Mouse (Mus musculus): ENCODE data around the gene Fam19a3. TPM values are rescaled to one million over a fixed set of nuclear protein-coding genes. Genes with fewer than 3 reads are reported as not detected.
"Not testable (repeated sequence)": the region's sequence is repeated elsewhere in the genome, so short reads cannot be mapped to it uniquely, and the experiment has no call there.

Fam19a3 gene
- polyA plus RNA-seq, 1 experiment from 2014 or later, result 0.12 TPM

DNA sequence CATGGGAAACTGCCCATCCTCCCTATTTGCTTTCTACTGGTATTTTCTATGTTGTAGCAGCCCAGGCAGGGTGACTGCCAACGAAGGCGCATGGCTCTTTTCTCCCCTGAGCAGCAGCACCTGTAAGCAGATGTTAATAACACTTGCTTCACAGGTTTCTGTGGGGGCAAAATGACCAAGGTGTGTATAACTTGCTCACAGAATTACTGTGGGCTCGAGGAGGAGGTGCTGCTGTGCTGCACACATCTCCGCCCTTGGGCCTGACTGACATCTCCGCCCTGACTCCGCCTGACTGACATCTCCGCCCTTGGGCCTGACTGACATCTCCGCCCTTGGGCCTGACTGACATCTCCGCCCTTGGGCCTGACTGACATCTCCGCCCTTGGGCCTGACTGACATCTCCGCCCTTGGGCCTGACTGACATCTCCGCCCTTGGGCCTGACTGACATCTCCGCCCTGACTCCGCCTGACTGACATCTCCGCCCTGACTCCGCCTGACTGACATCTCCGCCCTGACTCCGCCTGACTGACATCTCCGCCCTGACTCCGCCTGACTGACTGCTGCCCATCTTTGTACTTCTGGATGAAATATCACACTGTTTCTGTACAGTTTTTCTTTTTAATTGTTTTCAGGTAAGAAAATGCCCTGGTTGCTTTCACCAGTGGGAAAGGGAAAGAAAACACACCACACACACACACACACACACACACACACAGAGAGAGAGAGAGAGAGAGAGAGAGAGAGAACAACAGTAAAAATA is 19.4 kb downstream of the Fam19a3 start:
- 20% methylated on average over 20 of the region's 20 CpGs for WGBS
- ATAC-seq (ENCODE audit: insufficient number of reproducible peaks, low FRiP score, low TSS enrichment, low read depth), result not testable (repeated sequence)

GRCm38 (mm10) chr3:104758869-104759268 is 22.8 kb downstream of the Fam19a3 start:
- 11% methylated on average over 5 of the region's 5 CpGs for WGBS
- H3K27ac ChIP-seq (replicated peaks), result no peak overlapping the region
- no peaks in the 10 kb centered on the region for H3K9me3 ChIP-seq (replicated peaks)
- H3K27me3 ChIP-seq, result no peaks in the 10 kb centered on the region
- ATAC-seq (ENCODE audit: insufficient number of reproducible peaks, low FRiP score, low TSS enrichment, low read depth), result no peak
- peaks cover 7% of the 10 kb centered on the region; the same call in 1 of the 2 replicates for H3K4me1 ChIP-seq
- H3K4me2 ChIP-seq (replicated peaks), result peak overlapping the region; percentile 60
- H3K9ac ChIP-seq, result no peak overlapping the region
- H3K36me3 ChIP-seq, result no peaks in the 10 kb centered on the region
- H3K4me3 ChIP-seq (replicated peaks), result peak overlapping the region; percentile 40

More for the DNA sequence above, 19.4 kb downstream of the Fam19a3 start:
- H3K9ac ChIP-seq; H3K36me3 ChIP-seq; H3K9me3 ChIP-seq (replicated peaks); H3K27me3 ChIP-seq; H3K27ac ChIP-seq (replicated peaks); H3K4me1 ChIP-seq; H3K4me3 ChIP-seq (replicated peaks): not testable (repeated sequence)
- 0 out of 2 replicates have a peak overlapping the region, but pooled peaks have one; percentile 6 for H3K4me2 ChIP-seq (replicated peaks)

DNA sequence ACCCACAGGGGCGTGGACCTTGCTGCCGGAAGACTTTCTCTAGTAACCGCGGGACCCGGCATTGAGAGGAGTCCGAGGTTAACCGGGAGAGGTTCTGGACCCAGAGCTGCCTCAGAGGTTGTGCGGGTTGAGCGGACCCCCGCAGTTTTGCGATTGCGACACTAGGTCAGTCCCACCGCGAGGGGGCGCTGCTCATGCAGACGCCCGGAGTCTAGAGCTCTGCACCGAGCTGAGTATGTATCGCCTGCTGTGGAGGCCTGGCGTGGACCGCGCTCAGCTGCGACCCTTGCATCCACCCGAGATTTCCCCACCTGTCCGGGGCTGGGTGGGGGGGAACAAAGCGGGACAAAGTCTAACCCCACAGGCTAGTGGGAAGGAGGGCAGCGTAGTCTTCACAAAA is 23.2 kb downstream of the Fam19a3 start:
- peaks cover 4% of the 10 kb centered on the region; the same call in 1 of the 2 replicates for H3K27me3 ChIP-seq
- peaks cover 7% of the 10 kb centered on the region; the same call in 1 of the 2 replicates for H3K4me1 ChIP-seq
- H3K36me3 ChIP-seq, result no peaks in the 10 kb centered on the region
- no peaks in the 10 kb centered on the region for H3K9me3 ChIP-seq (replicated peaks)
- WGBS, result 3% methylated on average over 27 of the region's 27 CpGs
- H3K9ac ChIP-seq, result no peak overlapping the region
- ATAC-seq (ENCODE audit: insufficient number of reproducible peaks, low FRiP score, low TSS enrichment, low read depth), result peak; percentile 65; the same call in 1 of the 2 replicates
- no peak overlapping the region for H3K27ac ChIP-seq (replicated peaks)
- peak overlapping the region; percentile 40 for H3K4me3 ChIP-seq (replicated peaks)
- peak overlapping the region; percentile 60 for H3K4me2 ChIP-seq (replicated peaks)

- not testable (repeated sequence) for H3K4me3 ChIP-seq (replicated peaks); H3K27me3 ChIP-seq; H3K27ac ChIP-seq (replicated peaks); H3K9ac ChIP-seq; H3K9me3 ChIP-seq (replicated peaks); H3K36me3 ChIP-seq; H3K4me1 ChIP-seq; ATAC-seq (ENCODE audit: insufficient number of reproducible peaks, low FRiP score, low TSS enrichment, low read depth)
- 16% methylated on average over 25 of the region's 25 CpGs for WGBS
- peak overlapping the region; percentile 36; the same call in 1 of the 2 replicates for H3K4me2 ChIP-seq (replicated peaks)
These were observed 28.8 kb downstream of the Fam19a3 start for GRCm38 (mm10) chr3:104752845-104753244.

GRCm38 (mm10) chr3:104743864-104744263 is 37.8 kb downstream of the Fam19a3 start:
- no peaks in the 10 kb centered on the region for H3K27me3 ChIP-seq
- no peak overlapping the region for H3K9ac ChIP-seq
- no peaks in the 10 kb centered on the region for H3K4me1 ChIP-seq
- WGBS, result 83% methylated on average over 1 of the region's 1 CpGs
- H3K27ac ChIP-seq (replicated peaks), result no peak overlapping the region
- no peak overlapping the region for H3K4me3 ChIP-seq (replicated peaks)
- ATAC-seq (ENCODE audit: insufficient number of reproducible peaks, low FRiP score, low TSS enrichment, low read depth), result no peak
- H3K4me2 ChIP-seq (replicated peaks), result no peak overlapping the region
- H3K36me3 ChIP-seq, result no peaks in the 10 kb centered on the region
- no peaks in the 10 kb centered on the region for H3K9me3 ChIP-seq (replicated peaks)

GRCm38 (mm10) chr3:104743161-104743560 is 38.5 kb downstream of the Fam19a3 start:
- Histone ChIP-seq H3K9ac (no peak overlapping the region), H3K27me3 (no peaks in the 10 kb centered on the region), H3K27ac (replicated peaks) (no peak overlapping the region), H3K4me3 (replicated peaks) (no peak overlapping the region), H3K36me3 (no peaks in the 10 kb centered on the region), H3K4me1 (no peaks in the 10 kb centered on the region), H3K9me3 (replicated peaks) (no peaks in the 10 kb centered on the region), H3K4me2 (replicated peaks) (no peak overlapping the region)
- WGBS, result 50% methylated on average over 1 of the region's 1 CpGs
- ATAC-seq (ENCODE audit: insufficient number of reproducible peaks, low FRiP score, low TSS enrichment, low read depth), result no peak

DNA sequence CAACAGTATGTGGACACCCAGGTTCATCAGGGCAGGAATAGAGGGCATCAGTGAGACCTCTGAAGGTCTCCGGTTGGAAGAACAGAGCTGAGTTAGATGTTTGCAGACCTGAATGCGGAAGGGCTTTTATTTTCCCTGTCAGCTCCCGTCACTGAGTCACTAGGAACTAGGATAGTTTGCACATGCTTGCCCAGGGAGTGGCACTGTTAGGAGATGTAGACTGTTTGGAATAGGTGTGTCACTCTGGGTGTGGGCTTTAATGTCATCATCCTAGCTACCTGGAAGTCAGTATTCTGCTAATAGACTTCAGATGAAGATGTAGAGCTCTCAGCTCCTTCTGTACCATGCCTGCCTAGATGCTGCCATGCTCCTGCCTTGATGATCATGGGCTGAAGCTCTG is 39.7 kb downstream of the Fam19a3 start:
- Histone ChIP-seq H3K9me3 (replicated peaks) (no peaks in the 10 kb centered on the region), H3K9ac (no peak overlapping the region), H3K4me3 (replicated peaks) (no peak overlapping the region), H3K27ac (replicated peaks) (no peak overlapping the region), H3K4me1 (no peaks in the 10 kb centered on the region), H3K4me2 (replicated peaks) (no peak overlapping the region), H3K36me3 (no peaks in the 10 kb centered on the region), H3K27me3 (no peaks in the 10 kb centered on the region)
- no peak for ATAC-seq (ENCODE audit: insufficient number of reproducible peaks, low FRiP score, low TSS enrichment, low read depth)
- WGBS, result 85% methylated on average over 3 of the region's 3 CpGs

GRCm38 (mm10) chr3:104734654-104735053 is 47.0 kb downstream of the Fam19a3 start:
- Histone ChIP-seq H3K4me1 (no peaks in the 10 kb centered on the region), H3K9me3 (replicated peaks) (no peaks in the 10 kb centered on the region), H3K9ac (no peak overlapping the region), H3K4me3 (replicated peaks) (no peak overlapping the region), H3K36me3 (no peaks in the 10 kb centered on the region), H3K27ac (replicated peaks) (no peak overlapping the region), H3K27me3 (no peaks in the 10 kb centered on the region), H3K4me2 (replicated peaks) (no peak overlapping the region)
- ATAC-seq (ENCODE audit: insufficient number of reproducible peaks, low FRiP score, low TSS enrichment, low read depth), result no peak
- 27% methylated on average over 7 of the region's 7 CpGs for WGBS

DNA sequence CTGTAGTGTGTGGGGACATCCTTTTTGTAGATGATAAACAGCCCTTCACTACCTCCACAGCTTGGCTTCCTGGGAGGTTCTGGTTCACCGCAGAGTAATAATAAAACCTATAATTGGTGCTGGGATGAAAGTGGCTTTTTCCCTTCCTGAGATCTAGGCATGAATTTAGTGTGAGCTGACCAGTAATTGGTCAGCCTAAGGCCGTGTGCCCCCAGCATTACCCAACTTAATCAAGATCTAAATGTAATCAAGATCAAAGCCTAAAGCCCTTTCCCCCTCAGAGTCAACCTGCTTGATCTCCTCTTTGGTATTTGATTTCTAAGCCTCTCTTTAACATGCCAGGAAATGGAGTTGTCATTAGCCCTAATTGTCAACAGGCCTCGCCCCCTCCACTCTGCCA is 48.7 kb downstream of the Fam19a3 start:
- no peaks in the 10 kb centered on the region for H3K9me3 ChIP-seq (replicated peaks)
- no peak overlapping the region for H3K4me3 ChIP-seq (replicated peaks)
- 39% methylated on average over 3 of the region's 3 CpGs for WGBS
- H3K9ac ChIP-seq, result no peak overlapping the region
- H3K27me3 ChIP-seq, result no peaks in the 10 kb centered on the region
- no peaks in the 10 kb centered on the region for H3K36me3 ChIP-seq
- H3K27ac ChIP-seq (replicated peaks), result no peak overlapping the region
- no peak overlapping the region for H3K4me2 ChIP-seq (replicated peaks)
- no peaks in the 10 kb centered on the region for H3K4me1 ChIP-seq
- ATAC-seq (ENCODE audit: insufficient number of reproducible peaks, low FRiP score, low TSS enrichment, low read depth), result no peak

- no peak for ATAC-seq (ENCODE audit: insufficient number of reproducible peaks, low FRiP score, low TSS enrichment, low read depth)
These were observed 52.3 kb downstream of the Fam19a3 start for GRCm38 (mm10) chr3:104729270-104729839.

More at GRCm38 (mm10) chr3:104729270-104729839, 52.3 kb downstream of the Fam19a3 start:
- Histone ChIP-seq H3K27ac (replicated peaks) (no peak overlapping the region), H3K9ac (no peak overlapping the region), H3K4me3 (replicated peaks) (no peak overlapping the region), H3K4me1 (no peaks in the 10 kb centered on the region), H3K4me2 (replicated peaks) (no peak overlapping the region), H3K9me3 (replicated peaks) (no peaks in the 10 kb centered on the region), H3K36me3 (no peaks in the 10 kb centered on the region), H3K27me3 (no peaks in the 10 kb centered on the region)
- 62% methylated on average over 6 of the region's 6 CpGs for WGBS

Data from embryonic facial prominence, embryonic 15.5 days (tissue).